Mouse (Mus musculus): ENCODE results near the gene Wdtc1.

Gene Wdtc1

GRCm38 (mm10) chr4:133375812-133376577 lies 22.7 kb upstream of the Wdtc1 start:
- no peak for DNase-seq (ENCODE audit: low spot score)

- DNase-seq (ENCODE audit: low spot score) = no peak
Measured at GRCm38 (mm10) chr4:133374011-133374410, 20.7 kb upstream of the Wdtc1 start.

DNA sequence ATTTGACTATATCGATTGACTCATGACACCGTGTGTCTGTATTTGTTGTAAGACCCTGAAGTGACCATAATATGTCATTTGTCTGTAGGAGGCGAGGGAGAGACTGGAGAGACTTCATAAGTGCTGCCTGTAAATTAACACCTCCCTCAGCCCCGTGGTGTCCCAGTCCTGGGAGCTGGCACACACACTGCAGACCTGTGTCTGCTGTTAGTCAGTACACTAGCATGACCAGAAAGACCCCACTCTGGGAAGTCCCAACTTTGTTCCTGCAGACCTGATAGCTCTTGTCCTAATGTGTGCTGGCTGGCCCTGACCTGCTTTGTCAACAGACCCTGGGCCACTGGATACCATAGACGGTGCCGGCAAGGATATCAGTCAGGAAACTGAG lies 19.0 kb upstream of the Wdtc1 start:
- DNase-seq (ENCODE audit: low spot score) = no peak

- DNase-seq (ENCODE audit: low spot score) = no peak
Measured at GRCm38 (mm10) chr4:133371621-133372277, 18.5 kb upstream of the Wdtc1 start.

GRCm38 (mm10) chr4:133370298-133371274 lies 17.3 kb upstream of the Wdtc1 start:
- DNase-seq (ENCODE audit: low spot score) = no peak

- DNase-seq (ENCODE audit: low spot score) = peak; percentile 88
Measured at GRCm38 (mm10) chr4:133369553-133370297, 16.4 kb upstream of the Wdtc1 start, which contains the start of gene Slc9a1. Slc9a1 (plus strand) TSS chr4:133369706.

- DNase-seq (ENCODE audit: low spot score) = no peak
Measured at GRCm38 (mm10) chr4:133354641-133355040, 1.4 kb upstream of the Wdtc1 start.

DNA sequence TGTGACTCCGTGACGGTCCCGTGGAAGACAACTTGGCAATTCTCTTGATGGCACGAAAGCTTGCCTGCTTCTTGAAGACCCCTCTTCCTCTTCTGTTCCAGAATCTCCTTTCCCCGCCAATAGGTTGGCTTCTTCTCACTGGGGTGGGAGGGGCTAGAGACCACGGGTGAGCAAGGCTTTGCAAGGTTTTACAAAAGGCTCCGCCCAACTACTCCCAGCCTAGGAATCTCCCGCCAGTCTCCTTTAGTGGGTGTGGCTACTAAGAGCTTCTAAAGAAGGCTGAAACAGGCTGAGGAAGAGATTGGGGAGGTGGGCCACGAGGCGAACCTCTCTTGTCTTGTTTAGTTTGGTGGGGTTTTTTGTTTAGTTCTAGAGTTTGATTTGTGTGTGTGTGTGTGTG lies 484 bp downstream of the Wdtc1 start:
- no peak for DNase-seq (ENCODE audit: low spot score)

GRCm38 (mm10) chr4:133348051-133348775 lies 5.1 kb downstream of the Wdtc1 start:
- no peak for DNase-seq (ENCODE audit: low spot score)

DNA sequence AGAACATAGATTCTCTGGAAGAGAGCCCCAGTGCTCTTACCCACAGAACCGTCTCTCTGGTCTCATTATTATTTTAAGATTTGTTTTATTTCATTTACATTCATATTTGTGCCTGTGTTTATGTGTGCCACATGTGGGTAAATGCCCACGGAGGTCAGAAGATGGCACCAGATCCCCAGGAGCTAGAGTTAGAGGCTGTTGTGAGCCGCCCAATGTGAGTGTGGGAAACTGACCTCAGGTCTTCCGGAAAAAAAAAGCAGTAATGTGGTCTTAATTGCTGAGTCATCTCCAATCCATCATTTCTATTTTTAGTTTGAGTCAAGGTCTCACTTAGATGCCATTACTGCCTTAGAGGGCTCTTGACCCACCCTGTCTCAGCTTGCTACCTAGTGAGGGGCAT lies 5.7 kb downstream of the Wdtc1 start:
- no peak for DNase-seq (ENCODE audit: low spot score)

- DNase-seq (ENCODE audit: low spot score) = no peak
Measured at GRCm38 (mm10) chr4:133346577-133346976, 6.7 kb downstream of the Wdtc1 start.

GRCm38 (mm10) chr4:133345702-133346101 lies 7.6 kb downstream of the Wdtc1 start:
- no peak for DNase-seq (ENCODE audit: low spot score)

GRCm38 (mm10) chr4:133344112-133344511 lies 9.2 kb downstream of the Wdtc1 start:
- no peak for DNase-seq (ENCODE audit: low spot score)

- DNase-seq (ENCODE audit: low spot score) = no peak
Measured at GRCm38 (mm10) chr4:133340217-133340616, 13.1 kb downstream of the Wdtc1 start.

DNA sequence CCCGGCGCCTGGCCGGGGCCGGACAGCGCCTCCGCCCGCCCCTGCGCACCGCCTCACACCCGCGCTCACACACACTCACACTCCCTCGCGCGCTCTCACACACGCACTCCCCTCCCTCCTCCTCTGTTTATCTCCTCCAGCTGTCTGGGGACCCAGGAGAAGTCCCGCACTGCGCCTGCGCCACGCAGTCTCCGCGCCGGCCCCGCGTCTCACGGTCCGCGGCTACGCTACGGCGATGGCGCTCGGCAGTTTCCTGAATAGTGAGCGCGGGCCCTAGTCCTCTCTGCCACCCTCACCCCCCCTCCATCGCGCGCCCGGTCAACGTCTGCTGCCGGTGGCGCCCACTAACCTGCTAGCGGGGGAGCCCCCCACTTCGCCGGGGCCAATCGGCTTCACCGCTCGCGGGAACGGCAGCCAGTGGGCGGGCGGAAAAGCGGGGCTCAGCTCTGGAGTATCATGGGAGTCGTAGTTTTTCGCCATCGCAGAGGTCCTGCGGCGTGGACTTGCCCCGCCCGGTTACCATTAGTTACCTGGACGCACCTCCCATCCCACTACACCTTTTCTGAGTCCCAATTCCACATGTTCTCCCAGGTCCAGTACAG lies 14.0 kb downstream of the Wdtc1 start:
- peak; percentile 97 for DNase-seq (ENCODE audit: low spot score)

GRCm38 (mm10) chr4:133338521-133339095 lies 14.7 kb downstream of the Wdtc1 start:
- no peak for DNase-seq (ENCODE audit: low spot score)

DNA sequence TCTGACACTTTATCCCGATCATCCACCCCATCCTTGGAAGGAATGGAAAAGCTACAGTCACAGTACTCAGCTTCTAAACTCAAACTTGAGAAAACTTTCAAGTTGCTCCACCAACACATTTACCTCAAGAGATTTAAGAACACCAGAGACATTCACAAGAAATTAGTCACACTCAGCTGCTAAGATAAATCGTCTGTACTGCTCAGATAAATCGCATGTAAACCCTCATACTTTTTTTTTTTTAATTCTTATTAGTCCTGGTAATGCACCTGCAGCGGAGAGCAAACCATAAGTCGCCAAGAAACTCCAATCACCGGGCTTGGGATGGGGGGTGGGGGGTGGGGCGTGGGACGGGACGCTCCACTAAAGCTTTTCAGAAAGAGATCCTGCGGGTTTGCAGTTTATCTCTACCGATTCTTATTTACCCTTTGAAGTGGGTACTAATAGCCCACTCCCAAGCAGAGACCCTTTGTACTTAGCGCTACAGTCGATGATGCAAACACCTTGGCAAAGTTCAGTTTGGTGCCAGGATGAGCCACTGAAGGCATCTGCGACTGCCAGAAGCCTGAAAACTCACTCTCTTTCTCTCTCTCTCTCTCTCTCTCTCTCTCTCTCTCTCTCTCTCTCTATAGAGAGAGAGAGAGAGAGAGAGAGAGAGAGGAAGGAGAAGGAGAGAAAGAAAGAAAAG lies 15.3 kb downstream of the Wdtc1 start:
- DNase-seq (ENCODE audit: low spot score) = no peak

DNA sequence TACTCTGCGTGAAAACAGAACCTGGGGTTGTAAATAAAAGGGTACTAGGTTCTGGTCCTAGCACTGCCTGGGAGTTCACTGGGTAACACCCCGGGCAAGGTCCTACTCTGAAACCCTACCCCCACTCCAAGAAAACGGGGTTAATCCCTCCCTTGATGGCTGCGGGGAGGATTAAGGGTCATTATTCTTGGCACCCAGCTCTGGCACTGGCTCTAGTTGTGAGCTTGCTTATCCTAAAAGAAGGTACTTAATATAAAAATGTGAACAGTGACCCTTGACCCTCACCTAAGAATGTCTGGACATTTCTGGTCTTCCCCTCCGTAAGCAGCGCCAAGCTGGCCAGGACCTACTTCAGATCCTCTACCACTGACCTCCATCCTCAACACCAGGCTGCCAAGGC lies 20.0 kb downstream of the Wdtc1 start:
- DNase-seq (ENCODE audit: low spot score) = no peak

DNA sequence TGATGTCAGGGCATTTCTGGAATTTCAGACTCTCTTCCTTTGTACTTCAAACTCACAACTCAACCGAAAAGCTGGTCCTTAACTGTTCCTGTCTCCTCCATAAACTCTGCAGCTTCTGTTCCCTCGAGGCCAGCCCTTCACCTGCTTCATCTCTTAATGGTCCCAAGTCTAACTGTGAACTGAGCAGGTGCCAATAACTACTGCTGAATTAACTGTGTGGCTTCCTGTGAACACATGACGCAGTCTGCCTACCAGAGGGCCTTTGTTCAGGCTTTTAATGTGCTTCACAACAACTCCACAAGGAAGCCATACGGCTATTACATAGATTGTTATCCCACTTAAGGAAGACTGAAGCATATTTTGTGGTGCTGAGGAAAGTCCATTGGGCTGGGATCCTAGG lies 23.0 kb downstream of the Wdtc1 start:
- no peak for DNase-seq (ENCODE audit: low spot score)

GRCm38 (mm10) chr4:133328129-133328528 lies 25.2 kb downstream of the Wdtc1 start:
- no peak for DNase-seq (ENCODE audit: low spot score)
